Mouse (Mus musculus): Measurements from ENCODE around the gene Olfr60. TPM values are rescaled to one million over a fixed set of nuclear protein-coding genes. Genes with fewer than 3 reads are reported as not detected.

Gene Olfr60
- not detected for polyA plus RNA-seq (2012; fragmentation: generic; extraction: Trizol)
- long read RNA-seq, experiment 1, result 0 reads
- long read RNA-seq, experiment 2, result 0 reads

DNA sequence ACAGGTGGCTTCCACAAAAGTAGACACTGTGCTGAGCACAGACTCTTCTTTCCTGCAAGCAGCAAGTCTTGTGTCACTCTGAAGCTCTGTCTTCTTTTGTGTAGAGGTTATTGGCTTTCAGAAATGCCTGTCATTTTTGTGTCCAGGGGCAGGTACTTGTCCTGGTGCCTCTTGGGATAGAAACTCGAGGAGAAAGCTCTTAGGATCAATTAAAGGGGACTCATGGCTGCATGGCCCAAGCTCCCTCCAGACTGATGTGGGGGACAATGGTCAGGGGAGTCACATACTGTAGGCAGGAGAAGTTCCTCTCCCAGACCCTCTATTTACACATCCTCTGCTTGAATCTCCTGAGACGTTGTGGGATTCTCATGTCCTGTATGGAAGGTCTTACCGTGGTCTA, at the start of gene Olfr60:
Gene Olfr60 (minus strand): TSS at position 101 of the 400 bp plus-strand sequence.
- H3K79me2 ChIP-seq (ENCODE audit: control insufficient read depth, insufficient read depth), result no peaks in the 10 kb centered on the region
- no peaks in the 10 kb centered on the region for H3K36me3 ChIP-seq (ENCODE audit: control insufficient read depth, insufficient read depth)
- H3K27me3 ChIP-seq (ENCODE audit: control insufficient read depth, insufficient read depth, insufficient read length), result no peaks in the 10 kb centered on the region
- no peak for TF ChIP-seq USF1 (IDR thresholded peaks at IDR 0.05; ENCODE audit: low read depth)
- no peak within 1 kb of the TSS for H3ac ChIP-seq (ENCODE audit: control insufficient read depth, insufficient read length, low read depth)
- H3K4me3 ChIP-seq (ENCODE audit: insufficient read depth, poor library complexity, severe bottlenecking), result no peak within 1 kb of the TSS
- no peaks in the 10 kb centered on the region for H3K79me3 ChIP-seq (ENCODE audit: low read depth)

DNA sequence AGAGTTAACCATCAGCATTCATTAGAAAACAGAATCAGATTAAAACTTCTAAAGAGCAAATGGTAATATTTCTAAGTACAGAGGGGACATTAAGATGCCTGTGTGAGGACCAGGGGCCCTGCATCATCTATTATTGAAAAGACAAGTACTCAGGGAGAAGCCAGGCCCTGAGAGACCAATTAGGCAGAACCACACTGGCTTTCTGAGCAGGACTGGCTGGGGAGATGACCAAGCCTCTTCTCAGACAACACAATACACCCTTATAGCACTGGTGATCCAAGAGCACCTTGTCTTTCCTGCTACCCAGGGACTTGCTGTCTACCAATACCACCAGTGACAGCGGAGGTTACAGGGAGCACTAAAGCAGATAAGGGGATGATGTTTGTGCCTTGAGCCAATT, 41.3 kb upstream of the Olfr60 start, which contains the start of gene Olfr531:
Gene Olfr531 (minus strand): TSS at position 101 of the 400 bp plus-strand sequence.
- Histone ChIP-seq H3K79me2 (ENCODE audit: control insufficient read depth, insufficient read depth) (no peaks in the 10 kb centered on the region), H3K4me3 (ENCODE audit: insufficient read depth, poor library complexity, severe bottlenecking) (no peak within 1 kb of the TSS), H3K27me3 (ENCODE audit: control insufficient read depth, insufficient read depth, insufficient read length) (no peaks in the 10 kb centered on the region), H3K79me3 (ENCODE audit: low read depth) (no peaks in the 10 kb centered on the region), H3ac (ENCODE audit: control insufficient read depth, insufficient read length, low read depth) (no peak within 1 kb of the TSS), H3K36me3 (ENCODE audit: control insufficient read depth, insufficient read depth) (no peaks in the 10 kb centered on the region)
- TF ChIP-seq FOSL1 (IDR thresholded peaks at IDR 0.05; ENCODE audit: insufficient read depth, low read length, poor library complexity, severe bottlenecking), result no peak
- TF ChIP-seq USF1 (IDR thresholded peaks at IDR 0.05; ENCODE audit: low read depth), result no peak
- TF ChIP-seq CEBPB (IDR thresholded peaks at IDR 0.05; ENCODE audit: low read depth), result no peak
- TF ChIP-seq MYOD1 (IDR thresholded peaks at IDR 0.05; ENCODE audit: control insufficient read depth, insufficient read length, low read depth), result no peak
- no peak for TF ChIP-seq MAX (IDR thresholded peaks at IDR 0.05)
- TF ChIP-seq CTCF (IDR thresholded peaks at IDR 0.05; ENCODE audit: control insufficient read depth, insufficient read depth, insufficient read length), result no peak
- TF ChIP-seq MYOG (IDR thresholded peaks at IDR 0.05; ENCODE audit: control insufficient read depth, extremely low read depth, insufficient read length), result no peak

DNA sequence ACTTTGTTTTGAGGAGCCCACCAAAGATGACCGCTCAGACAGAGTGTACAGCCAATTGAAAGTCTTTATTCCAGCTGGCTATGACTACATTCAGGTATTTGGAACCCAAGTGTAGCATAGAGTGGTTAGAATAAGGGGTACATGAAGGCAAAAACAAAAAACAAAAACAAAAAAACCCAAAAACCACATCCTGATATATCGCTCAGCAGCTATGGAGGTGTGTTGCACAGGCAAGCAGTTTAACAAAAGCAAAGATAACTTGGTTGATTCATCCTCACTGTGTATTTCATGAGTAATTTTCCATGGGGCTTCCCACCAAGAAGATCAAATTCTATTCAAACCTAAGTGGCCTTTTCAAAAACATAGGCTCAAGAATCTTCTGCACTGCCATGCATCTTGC, 15.4 kb upstream of the Olfr60 start:
- H3K4me3 ChIP-seq (ENCODE audit: insufficient read depth, poor library complexity, severe bottlenecking), result no peak overlapping the region
- TF ChIP-seq USF1 (IDR thresholded peaks at IDR 0.05; ENCODE audit: low read depth) (no peak), MAX (IDR thresholded peaks at IDR 0.05) (no peak), CEBPB (IDR thresholded peaks at IDR 0.05; ENCODE audit: low read depth) (no peak), CTCF (IDR thresholded peaks at IDR 0.05; ENCODE audit: control insufficient read depth, insufficient read depth, insufficient read length) (no peak), MYOD1 (IDR thresholded peaks at IDR 0.05; ENCODE audit: control insufficient read depth, insufficient read length, low read depth) (no peak), MYOG (IDR thresholded peaks at IDR 0.05; ENCODE audit: control insufficient read depth, extremely low read depth, insufficient read length) (no peak), FOSL1 (IDR thresholded peaks at IDR 0.05; ENCODE audit: insufficient read depth, low read length, poor library complexity, severe bottlenecking) (no peak)
- no peaks in the 10 kb centered on the region for H3K79me2 ChIP-seq (ENCODE audit: control insufficient read depth, insufficient read depth)
- H3K79me3 ChIP-seq (ENCODE audit: low read depth), result no peaks in the 10 kb centered on the region
- no peak overlapping the region for H3ac ChIP-seq (ENCODE audit: control insufficient read depth, insufficient read length, low read depth)
- H3K27me3 ChIP-seq (ENCODE audit: control insufficient read depth, insufficient read depth, insufficient read length), result no peaks in the 10 kb centered on the region
- no peaks in the 10 kb centered on the region for H3K36me3 ChIP-seq (ENCODE audit: control insufficient read depth, insufficient read depth)

DNA sequence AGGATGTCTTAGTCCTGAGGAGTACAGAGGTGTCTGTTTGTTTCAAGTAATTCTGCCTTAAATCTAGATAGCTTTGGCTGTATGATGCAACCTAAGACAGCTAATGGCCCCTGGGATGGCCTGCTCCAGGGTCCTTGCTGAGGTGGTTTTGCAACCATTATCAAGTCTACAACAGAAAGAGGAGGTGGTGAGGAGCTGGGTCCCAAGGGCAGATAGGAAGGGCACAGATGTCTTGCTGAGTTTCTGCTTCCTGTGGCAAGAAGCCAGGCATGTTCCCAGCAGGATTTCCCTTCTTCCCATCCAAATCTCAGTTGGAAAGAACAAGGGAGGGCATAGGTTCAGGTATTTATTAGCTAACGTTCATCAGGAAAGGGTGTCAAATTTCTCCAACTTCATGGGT, 14.8 kb upstream of the Olfr60 start, which contains the start of gene Olfr530:
Gene Olfr530 (minus strand): TSS at position 101 of the 400 bp plus-strand sequence.
- no peaks in the 10 kb centered on the region for H3K79me2 ChIP-seq (ENCODE audit: control insufficient read depth, insufficient read depth)
- TF ChIP-seq CTCF (IDR thresholded peaks at IDR 0.05; ENCODE audit: control insufficient read depth, insufficient read depth, insufficient read length) (no peak), FOSL1 (IDR thresholded peaks at IDR 0.05; ENCODE audit: insufficient read depth, low read length, poor library complexity, severe bottlenecking) (no peak), MAX (IDR thresholded peaks at IDR 0.05) (no peak), MYOD1 (IDR thresholded peaks at IDR 0.05; ENCODE audit: control insufficient read depth, insufficient read length, low read depth) (no peak), CEBPB (IDR thresholded peaks at IDR 0.05; ENCODE audit: low read depth) (no peak), MYOG (IDR thresholded peaks at IDR 0.05; ENCODE audit: control insufficient read depth, extremely low read depth, insufficient read length) (no peak), USF1 (IDR thresholded peaks at IDR 0.05; ENCODE audit: low read depth) (no peak)

GRCm38 (mm10) chr7:140374300-140374699, 12.8 kb upstream of the Olfr60 start:
- no peaks in the 10 kb centered on the region for H3K79me3 ChIP-seq (ENCODE audit: low read depth)
- no peak overlapping the region for H3K4me3 ChIP-seq (ENCODE audit: insufficient read depth, poor library complexity, severe bottlenecking)
- TF ChIP-seq MYOD1 (IDR thresholded peaks at IDR 0.05; ENCODE audit: control insufficient read depth, insufficient read length, low read depth), result peak; percentile 98
- no peak for TF ChIP-seq FOSL1 (IDR thresholded peaks at IDR 0.05; ENCODE audit: insufficient read depth, low read length, poor library complexity, severe bottlenecking)
- TF ChIP-seq USF1 (IDR thresholded peaks at IDR 0.05; ENCODE audit: low read depth), result peak; percentile 8
- no peaks in the 10 kb centered on the region for H3K79me2 ChIP-seq (ENCODE audit: control insufficient read depth, insufficient read depth)
- H3ac ChIP-seq (ENCODE audit: control insufficient read depth, insufficient read length, low read depth), result no peak overlapping the region
- no peaks in the 10 kb centered on the region for H3K36me3 ChIP-seq (ENCODE audit: control insufficient read depth, insufficient read depth)
- no peaks in the 10 kb centered on the region for H3K27me3 ChIP-seq (ENCODE audit: control insufficient read depth, insufficient read depth, insufficient read length)

More for the DNA sequence above, 14.8 kb upstream of the Olfr60 start, which contains the start of gene Olfr530:
- no peaks in the 10 kb centered on the region for H3K36me3 ChIP-seq (ENCODE audit: control insufficient read depth, insufficient read depth)
- H3ac ChIP-seq (ENCODE audit: control insufficient read depth, insufficient read length, low read depth), result no peak within 1 kb of the TSS
- H3K27me3 ChIP-seq (ENCODE audit: control insufficient read depth, insufficient read depth, insufficient read length), result no peaks in the 10 kb centered on the region
- H3K79me3 ChIP-seq (ENCODE audit: low read depth), result no peaks in the 10 kb centered on the region
- H3K4me3 ChIP-seq (ENCODE audit: insufficient read depth, poor library complexity, severe bottlenecking), result no peak within 1 kb of the TSS

DNA sequence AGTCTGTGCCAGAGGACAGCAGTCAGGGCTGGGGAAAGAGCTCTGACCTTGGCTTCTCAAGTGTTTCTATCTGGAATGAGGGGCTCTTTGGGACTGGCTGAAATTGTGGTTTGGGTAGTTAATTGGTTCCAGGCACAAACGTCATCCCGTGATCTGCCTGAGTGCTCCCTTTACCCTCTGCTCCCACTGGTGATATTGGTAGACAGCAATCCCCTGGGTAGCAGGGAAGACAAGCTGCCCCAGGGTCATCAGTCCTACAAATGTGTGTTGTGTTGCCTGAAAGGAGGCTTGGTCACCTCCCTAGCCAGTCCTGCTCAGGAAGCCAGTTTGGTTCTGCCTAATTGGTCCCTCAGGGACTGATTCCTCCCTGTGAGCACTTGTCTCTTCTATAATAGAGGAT, 27.8 kb downstream of the Olfr60 start, which contains the start of gene Olfr527:
Gene Olfr527 (plus strand): TSS at position 301 of the 400 bp plus-strand sequence.
- Histone ChIP-seq H3K36me3 (ENCODE audit: control insufficient read depth, insufficient read depth) (no peaks in the 10 kb centered on the region), H3ac (ENCODE audit: control insufficient read depth, insufficient read length, low read depth) (no peak within 1 kb of the TSS), H3K79me2 (ENCODE audit: control insufficient read depth, insufficient read depth) (no peaks in the 10 kb centered on the region), H3K79me3 (ENCODE audit: low read depth) (no peaks in the 10 kb centered on the region), H3K4me3 (ENCODE audit: insufficient read depth, poor library complexity, severe bottlenecking) (no peak within 1 kb of the TSS), H3K27me3 (ENCODE audit: control insufficient read depth, insufficient read depth, insufficient read length) (no peaks in the 10 kb centered on the region)
- TF ChIP-seq USF1 (IDR thresholded peaks at IDR 0.05; ENCODE audit: low read depth), result no peak
- no peak for TF ChIP-seq MAX (IDR thresholded peaks at IDR 0.05)
- no peak for TF ChIP-seq CEBPB (IDR thresholded peaks at IDR 0.05; ENCODE audit: low read depth)
- TF ChIP-seq FOSL1 (IDR thresholded peaks at IDR 0.05; ENCODE audit: insufficient read depth, low read length, poor library complexity, severe bottlenecking), result no peak
- no peak for TF ChIP-seq MYOD1 (IDR thresholded peaks at IDR 0.05; ENCODE audit: control insufficient read depth, insufficient read length, low read depth)
- TF ChIP-seq CTCF (IDR thresholded peaks at IDR 0.05; ENCODE audit: control insufficient read depth, insufficient read depth, insufficient read length), result no peak
- TF ChIP-seq MYOG (IDR thresholded peaks at IDR 0.05; ENCODE audit: control insufficient read depth, extremely low read depth, insufficient read length), result no peak
